Mouse (Mus musculus) bone marrow macrophage, adult 2 months (primary cell): ENCODE measurements around the gene Trpm3.

Experiments
- CTCF ChIP-seq: IDR thresholded peaks from 2 replicates; pipeline ENCODE4 v1.5.1; 2012; ENCODE audit warnings: low read depth, mild to moderate bottlenecking, low read length, moderate library complexity
- POLR2A ChIP-seq: IDR thresholded peaks from 2 replicates; pipeline ENCODE4 v1.6.1; 2012; ENCODE audit warnings: mild to moderate bottlenecking, low read depth, low read length, borderline replicate concordance

GRCm38 (mm10) chr19:23023316-23023960 lies 884.6 kb downstream of the Trpm3 start:
- no peak for TF ChIP-seq CTCF
- TF ChIP-seq POLR2A, result no peak
